Mouse (Mus musculus): ENCODE measurements around the gene Birc7.
A peak's percentile ranks its signal among the peaks of the same experiment; 100 is the strongest.

Birc7 gene

DNA sequence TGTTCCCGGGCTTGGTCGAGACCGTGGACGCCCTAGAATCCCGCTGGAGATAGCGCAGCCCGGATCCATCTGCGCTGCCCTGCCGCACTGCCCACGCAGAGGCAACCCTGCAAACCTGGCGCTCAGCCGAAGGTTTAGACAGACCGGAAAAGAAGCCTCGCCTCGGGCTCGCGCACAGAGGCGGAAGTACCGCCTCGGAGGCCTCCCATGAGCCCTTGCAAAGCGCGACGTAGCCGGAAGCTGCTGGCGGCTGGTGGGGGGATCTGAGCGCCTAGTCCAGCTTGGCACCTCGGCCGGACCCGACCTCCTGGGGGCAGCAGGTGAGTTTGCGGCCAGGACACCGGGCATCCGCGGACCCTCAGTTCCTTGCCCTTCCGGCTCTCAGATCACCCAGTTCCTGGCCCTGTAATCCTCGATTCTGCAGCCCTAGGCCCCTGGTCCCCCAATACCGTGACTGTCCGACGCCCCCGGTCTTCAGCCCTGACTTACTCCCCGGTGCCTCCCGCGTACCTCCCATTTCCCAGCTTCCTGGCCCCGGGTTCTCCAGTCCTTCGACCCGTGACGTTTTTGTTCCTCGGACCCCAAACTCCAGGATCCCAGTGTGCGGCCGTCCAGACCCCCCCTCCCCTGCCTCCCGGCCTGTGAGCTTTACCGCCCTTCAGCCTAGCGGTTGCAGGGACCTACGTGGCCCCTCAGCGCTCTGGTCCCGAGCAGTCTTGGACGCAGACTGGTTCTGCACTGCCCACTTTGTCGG, 38.4 kb downstream of the Birc7 start, which contains the start of gene Arfgap1:
Gene Arfgap1, plus strand, starts transcription at position 216 of the 754 bp plus-strand sequence.
- peak; percentile 85 for DNase-seq (ENCODE audit: low read depth, low spot score)

- no peak for DNase-seq (ENCODE audit: low read depth, low spot score)
Observed at GRCm38 (mm10) chr2:180981133-180981532, 52.3 kb downstream of the Birc7 start.
